Mouse (Mus musculus) thymus, postnatal 0 days (tissue): ENCODE data around the gene Dyrk1a. TPM values are rescaled to one million over a fixed set of nuclear protein-coding genes. Genes with fewer than 3 reads are reported as not detected.

Experiments used
- DNase-seq: peaks from one replicate; pipeline ENCODE4 v3.0.0-alpha.2; 2015; ENCODE audit warnings: low spot score
- polyA plus RNA-seq: library from polyadenylated mRNA; unstranded; fragments of >200 nt; fragmentation: Nextera tagmentation; extraction: Ambion mirVana; gene quantifications from 2 replicates; pipeline ENCODE4 v1.2.1, GENCODE M21; 2015

Gene Dyrk1a
- 11.0 and 15.4 TPM in 2 replicates for polyA plus RNA-seq

- DNase-seq = peak; percentile 100
Observed at GRCm38 (mm10) chr16:94569229-94570176, at the start of gene Dyrk1a. TSS of gene Dyrk1a (plus strand) at chr16:94570010.

- no peak for DNase-seq
Observed at GRCm38 (mm10) chr16:94523594-94524377, 46.0 kb upstream of the Dyrk1a start.

GRCm38 (mm10) chr16:94524691-94525090 lies 45.1 kb upstream of the Dyrk1a start:
- no peak for DNase-seq

- DNase-seq = no peak
Observed at GRCm38 (mm10) chr16:94525955-94526343, 43.9 kb upstream of the Dyrk1a start.

GRCm38 (mm10) chr16:94526344-94527151 lies 43.3 kb upstream of the Dyrk1a start, which contains the start of gene Vps26c:
TSS of gene Vps26c (minus strand) at chr16:94526830.
- peak; percentile 99 for DNase-seq

GRCm38 (mm10) chr16:94527152-94527534 lies 42.7 kb upstream of the Dyrk1a start:
- DNase-seq = peak; percentile 21

GRCm38 (mm10) chr16:94527546-94527945 lies 42.3 kb upstream of the Dyrk1a start:
- DNase-seq = no peak

GRCm38 (mm10) chr16:94531268-94531667 lies 38.5 kb upstream of the Dyrk1a start:
- DNase-seq = no peak

- no peak for DNase-seq
Observed at GRCm38 (mm10) chr16:94533679-94534078, 36.1 kb upstream of the Dyrk1a start.

- no peak for DNase-seq
Observed at GRCm38 (mm10) chr16:94535716-94536115, 34.1 kb upstream of the Dyrk1a start.

- DNase-seq = no peak
Observed at GRCm38 (mm10) chr16:94536417-94537158, 33.2 kb upstream of the Dyrk1a start.

GRCm38 (mm10) chr16:94537159-94537527 lies 32.7 kb upstream of the Dyrk1a start:
- no peak for DNase-seq

- DNase-seq = no peak
Observed at GRCm38 (mm10) chr16:94540140-94540539, 29.7 kb upstream of the Dyrk1a start.

GRCm38 (mm10) chr16:94542898-94543297 lies 26.9 kb upstream of the Dyrk1a start:
- DNase-seq = no peak

- no peak for DNase-seq
Observed at GRCm38 (mm10) chr16:94544540-94545105, 25.2 kb upstream of the Dyrk1a start.

- no peak for DNase-seq
Observed at GRCm38 (mm10) chr16:94545781-94546562, 23.8 kb upstream of the Dyrk1a start.

GRCm38 (mm10) chr16:94549813-94550212 lies 20.0 kb upstream of the Dyrk1a start:
- DNase-seq = no peak

GRCm38 (mm10) chr16:94551934-94552333 lies 17.9 kb upstream of the Dyrk1a start:
- DNase-seq = no peak

- DNase-seq = no peak
Observed at GRCm38 (mm10) chr16:94555346-94555745, 14.5 kb upstream of the Dyrk1a start.
